Comparison of ENCODE assay signal across 8 mouse cellular contexts in genomic region chr11:95231688-95232328, GRCm38 (mm10). TPM values are rescaled to one million over a fixed set of nuclear protein-coding genes. Genes with fewer than 3 reads are reported as not detected.
DNase-seq lines count a peak whose midpoint lies in the region; ATAC-seq and TF ChIP-seq lines count a peak whose summit lies in the region.

No protein-coding gene starts in this region.

- no peak overlapping the region for H3K27ac ChIP-seq in bone marrow macrophage, adult 2 months (ENCODE audit: insufficient read depth, low read depth, low read length)
- no peak overlapping the region for H3K27ac ChIP-seq in heart, embryonic 15.5 days
- no peak overlapping the region for H3K27ac ChIP-seq in lung, embryonic 14.5 days (ENCODE audit: low read depth)

- peak; percentile 74 to 75 for DNase-seq in kidney, postnatal 25 days
- peak; percentile 82 for DNase-seq in lung, embryonic 14.5 days
- DNase-seq in thymus, adult 18-20 months = peak; percentile 15 to 30

- H3K4me2 ChIP-seq in heart, embryonic 15.5 days = peak overlapping the region; percentile 62
- peak overlapping the region; percentile 46 for H3K4me2 ChIP-seq in lung, embryonic 14.5 days

- no peak overlapping the region for H3K9ac ChIP-seq in heart, embryonic 15.5 days
- no peak overlapping the region for H3K9ac ChIP-seq in lung, embryonic 14.5 days

- no peak for TF ChIP-seq POLR2A in bone marrow macrophage, adult 2 months (IDR thresholded peaks at IDR 0.05; ENCODE audit: borderline replicate concordance, low read depth, low read length)

- peak; percentile 27; the same call in 1 of the 2 replicates for TF ChIP-seq CTCF in E14TG2a.4 (conservative IDR thresholded peaks at IDR 0.05; ENCODE audit: low read length)
- peak; percentile 86 for TF ChIP-seq CTCF in bone marrow macrophage, adult 2 months (IDR thresholded peaks at IDR 0.05; ENCODE audit: low read depth, low read length)
- TF ChIP-seq CTCF in lung, embryonic 14.5 days (IDR thresholded peaks at IDR 0.05; ENCODE audit: low read depth) = peak; percentile 89

- peaks cover 22% of the 10 kb centered on the region for H3K4me1 ChIP-seq in E14TG2a.4 (replicated peaks; ENCODE audit: low read depth, low read length)
- no peaks in the 10 kb centered on the region for H3K4me1 ChIP-seq in bone marrow macrophage, adult 2 months (ENCODE audit: control insufficient read depth, insufficient read depth, low read length)
- peaks cover 5% of the 10 kb centered on the region for H3K4me1 ChIP-seq in heart, embryonic 15.5 days (replicated peaks)
- 0 out of 2 replicates have a peak, but pooled peaks cover 3% of the 10 kb centered on the region for H3K4me1 ChIP-seq in lung, embryonic 14.5 days (ENCODE audit: insufficient read depth)

- no peaks in the 10 kb centered on the region for H3K36me3 ChIP-seq in E14TG2a.4 (ENCODE audit: insufficient read depth, low read length)
- H3K36me3 ChIP-seq in heart, embryonic 15.5 days = no peaks in the 10 kb centered on the region
- H3K36me3 ChIP-seq in lung, embryonic 14.5 days (ENCODE audit: insufficient read depth) = no peaks in the 10 kb centered on the region

- 12% methylated on average over 24 of the region's 24 CpGs for WGBS in heart, embryonic 15.5 days
- WGBS in lung, embryonic 14.5 days = 9% methylated on average over 24 of the region's 24 CpGs

- peaks cover 67% of the 10 kb centered on the region for H3K27me3 ChIP-seq in E14TG2a.4 (ENCODE audit: insufficient read depth, low read length)
- peaks cover 26% of the 10 kb centered on the region for H3K27me3 ChIP-seq in heart, embryonic 15.5 days
- no peaks in the 10 kb centered on the region for H3K27me3 ChIP-seq in lung, embryonic 14.5 days (ENCODE audit: insufficient read depth, low read length)

- ATAC-seq in erythroid progenitor cell, adult 5-6 weeks (replicated peaks; ENCODE audit: low FRiP score, poor library complexity, severe bottlenecking) = peak; percentile 62
- ATAC-seq in heart, embryonic 15.5 days (replicated peaks; ENCODE audit: insufficient number of reproducible peaks, insufficient read depth, low FRiP score, low read depth) = peak; percentile 41; the same call in 1 of the 2 replicates
- ATAC-seq in lung, embryonic 14.5 days (ENCODE audit: insufficient read depth) = peak; percentile 43; the same call in 1 of the 2 replicates
- ATAC-seq in neutrophil, adult 5-6 weeks (ENCODE audit: extremely low read depth, insufficient number of reproducible peaks, low FRiP score, poor library complexity, severe bottlenecking) = peak; percentile 46; the same call in 1 of the 2 replicates

- H3K4me3 ChIP-seq in E14TG2a.4 (replicated peaks; ENCODE audit: low read length) = peak overlapping the region; percentile 68
- H3K4me3 ChIP-seq in bone marrow macrophage, adult 2 months (ENCODE audit: insufficient read depth, low read length) = no peak overlapping the region
- peak overlapping the region; percentile 33 for H3K4me3 ChIP-seq in heart, embryonic 15.5 days
- peak overlapping the region; percentile 2; the same call in 1 of the 2 replicates for H3K4me3 ChIP-seq in lung, embryonic 14.5 days (ENCODE audit: low read depth, low read length)

- no peaks in the 10 kb centered on the region for H3K9me3 ChIP-seq in E14TG2a.4 (ENCODE audit: low read length)
- H3K9me3 ChIP-seq in heart, embryonic 15.5 days (replicated peaks) = no peaks in the 10 kb centered on the region
- H3K9me3 ChIP-seq in lung, embryonic 14.5 days (ENCODE audit: low read depth, low read length) = no peaks in the 10 kb centered on the region

RNA-seq across cellular contexts. Expression of gene Tac4, which starts 29.5 kb away (rescaled TPM):
- polyA plus RNA-seq in bone marrow macrophage, adult 2 months (2012; ENCODE audit: insufficient read depth, insufficient read length, missing spikeins) = not detected in 2 replicates
- total RNA-seq in erythroid progenitor cell, adult 5-6 weeks (2015; ENCODE audit: low replicate concordance) = not detected in 2 replicates
- total RNA-seq in erythroid progenitor cell, adult 5-6 weeks (2017; ENCODE audit: low replicate concordance) = not detected in 2 replicates
- polyA plus RNA-seq in heart, embryonic 15.5 days (2015; fragmentation: Nextera tagmentation; extraction: Ambion mirVana) = not detected in 2 replicates
- not detected in 2 replicates for polyA plus RNA-seq in lung, embryonic 14.5 days (2014; fragmentation: Nextera tagmentation; extraction: Ambion mirVana)
- 0.86 TPM in 1 of 2 replicates, not detected in the other for total RNA-seq in neutrophil, adult 5-6 weeks (2017)

Comparison
In these comparisons a context has a peak if more than half of its experiments do, and no peak if none do; other contexts are left out.
1. CTCF ChIP-seq: peak in every context shown above with its lines; median percentile 89 in lung, embryonic 14.5 days; 86 in bone marrow macrophage, adult 2 months; 27 in E14TG2a.4.
2. DNase-seq: peak in every context shown above with its lines; median percentile 82 in lung, embryonic 14.5 days; 74 in kidney, postnatal 25 days; 22 in thymus, adult 18-20 months.